Mouse (Mus musculus) kidney, adult 2 months (tissue): Measurements from ENCODE around the gene Trmt61a. TPM values are rescaled to one million over a fixed set of nuclear protein-coding genes. Genes with fewer than 3 reads are reported as not detected.
A peak's percentile ranks its signal among the peaks of the same experiment; 100 is the strongest.

Experiments
- DNase-seq: peaks from one replicate; pipeline ENCODE4 v3.0.0; 2021
- H3K27ac ChIP-seq: fragments of 200-500 bp; 2 replicates; pipeline ENCODE4 v1.5.1; 2012; ENCODE audit warnings: low read depth, low read length, control low read depth, inconsistent platforms; ENCODE audit not compliant: insufficient read depth
- H3K27me3 ChIP-seq: fragments of 200-500 bp; replicated peaks from 2 replicates; pipeline ENCODE4 v1.6.1; 2012; ENCODE audit warnings: mild to moderate bottlenecking, moderate library complexity, low read length, inconsistent platforms; ENCODE audit not compliant: control insufficient read depth, insufficient read depth
- H3K36me3 ChIP-seq: fragments of 200-500 bp; 2 replicates; pipeline ENCODE4 v1.6.1; 2012; ENCODE audit warnings: mild to moderate bottlenecking, moderate library complexity, low read length, inconsistent platforms; ENCODE audit not compliant: control insufficient read depth, insufficient read depth
- H3K4me1 ChIP-seq: fragments of 200-500 bp; 2 replicates; pipeline ENCODE4 v1.6.1; 2011; ENCODE audit warnings: low read length; ENCODE audit not compliant: control insufficient read depth, insufficient read depth
- H3K4me3 ChIP-seq: fragments of 200-500 bp; 2 replicates; pipeline ENCODE4 v1.5.1; 2011; ENCODE audit warnings: mild to moderate bottlenecking, low read depth, low read length, control low read depth; ENCODE audit not compliant: insufficient read depth
- CTCF ChIP-seq: fragments of 200-500 bp; conservative IDR thresholded peaks from 2 replicates; pipeline ENCODE4 v1.5.1; 2011; ENCODE audit warnings: low read depth, mild to moderate bottlenecking, control low read depth, low read length, moderate library complexity, mixed read lengths; ENCODE audit not compliant: insufficient read depth, insufficient read length
- POLR2A ChIP-seq: fragments of 200-500 bp; IDR thresholded peaks from one replicate; pipeline ENCODE4 v1.6.1; 2011; ENCODE audit warnings: low read depth, low read length, control low read depth
- WGBS: fragments of 180-500 bp; shearing (Covaris S2); methylation state at CpG from one replicate; pipeline ENCODE4 v1.1.7; 2018; 5-methylcytosine and 5-hydroxymethylcytosine counted together
- polyA plus RNA-seq: library from polyadenylated mRNA; depleted of rRNA; stranded (reverse); fragments of >200 nt; gene quantifications from 2 replicates; pipeline ENCODE4 v1.2.3, GENCODE M21; 2012

Gene Trmt61a
- polyA plus RNA-seq, 1 experiment: 12.4 TPM

DNA sequence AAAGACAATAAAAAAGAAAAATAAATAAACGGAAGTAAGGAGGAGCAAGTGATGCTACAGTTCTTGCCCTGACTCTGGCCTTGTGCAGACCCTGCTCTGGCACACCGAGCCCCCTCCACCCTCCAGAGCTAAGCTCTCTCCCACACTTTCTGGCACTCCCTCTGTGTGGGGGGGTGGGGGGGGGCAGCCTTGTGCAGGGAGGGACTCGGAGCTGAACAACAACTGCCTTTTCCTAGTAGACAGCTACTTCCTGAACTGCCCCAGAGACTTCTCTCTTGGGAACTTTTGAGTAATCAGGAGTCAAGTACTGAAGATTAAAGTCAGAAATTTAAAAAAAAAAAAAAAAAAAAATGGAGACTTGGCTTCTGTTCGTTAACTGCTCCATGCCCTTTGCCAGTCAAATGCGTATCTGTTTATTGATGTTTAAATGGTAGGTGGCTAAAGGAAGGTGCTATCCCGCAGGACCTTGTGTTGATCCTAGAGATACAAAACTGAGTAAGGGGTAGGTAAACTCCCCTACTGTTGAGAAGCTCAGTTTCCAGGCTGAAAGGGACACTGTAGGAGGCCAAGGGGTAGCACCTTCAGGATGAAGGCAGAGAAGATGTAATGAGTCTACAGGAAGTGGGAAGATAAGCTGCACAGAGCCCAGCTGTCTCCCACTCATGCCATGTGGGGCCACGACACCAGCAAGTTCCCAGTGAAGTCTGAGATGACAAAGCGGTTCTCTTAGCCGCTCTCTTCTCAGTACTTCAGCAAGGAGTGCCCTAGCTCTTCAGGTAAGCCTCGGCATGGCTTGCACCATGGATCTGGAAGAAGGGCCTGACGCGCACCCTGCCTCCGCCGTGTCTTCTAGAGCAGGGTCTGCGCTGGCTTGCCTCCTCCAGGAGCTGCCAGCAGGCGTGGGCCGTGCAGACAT is 14.4 kb upstream of the Trmt61a start:
- H3K27ac ChIP-seq: no peak overlapping the region

DNA sequence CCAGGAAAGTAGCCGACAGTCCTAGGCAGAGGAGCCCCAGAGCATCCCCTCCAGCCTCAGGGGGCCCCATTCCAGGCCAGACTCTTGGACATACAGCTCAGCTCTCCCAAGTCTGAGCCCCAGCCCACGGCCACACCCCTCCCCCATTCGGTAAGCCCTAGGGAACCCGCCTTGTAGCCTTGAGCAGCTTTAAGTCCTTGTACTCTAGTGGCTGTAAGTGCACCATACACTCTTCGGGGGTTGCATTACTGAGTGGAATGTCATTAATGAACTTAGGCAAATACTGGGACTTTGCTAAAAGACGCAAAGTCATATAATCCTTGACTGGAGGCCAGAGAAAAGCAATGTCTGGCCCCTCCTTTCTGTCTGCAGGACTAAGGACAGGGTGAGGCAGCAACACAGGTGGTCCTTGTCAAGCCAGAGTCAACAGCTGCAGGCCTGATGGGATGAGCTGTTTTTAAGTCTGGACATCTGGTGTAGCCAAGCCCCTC is 13.7 kb upstream of the Trmt61a start:
- peaks cover 3% of the 10 kb centered on the region for H3K4me1 ChIP-seq
- H3K4me3 ChIP-seq: no peak overlapping the region
- TF ChIP-seq CTCF (no peak), POLR2A (no peak)
- no peaks in the 10 kb centered on the region for H3K27me3 ChIP-seq
- WGBS: 46% methylated on average over 6 of the region's 6 CpGs
- H3K36me3 ChIP-seq: no peaks in the 10 kb centered on the region
- DNase-seq: no peak
- no peak overlapping the region for H3K27ac ChIP-seq

More for the DNA sequence above, 14.4 kb upstream of the Trmt61a start:
- DNase-seq: no peak
- no peaks in the 10 kb centered on the region for H3K27me3 ChIP-seq
- no peaks in the 10 kb centered on the region for H3K36me3 ChIP-seq
- TF ChIP-seq CTCF (no peak), POLR2A (no peak)
- no peaks in the 10 kb centered on the region; the same call in 1 of the 2 replicates for H3K4me1 ChIP-seq
- H3K4me3 ChIP-seq: no peak overlapping the region
- 60% methylated on average over 17 of the region's 17 CpGs for WGBS

GRCm38 (mm10) chr12:111665041-111665880 is 12.6 kb upstream of the Trmt61a start:
- peaks cover 8% of the 10 kb centered on the region for H3K4me1 ChIP-seq
- no peak for TF ChIP-seq POLR2A
- no peak for TF ChIP-seq CTCF
- no peak for DNase-seq
- H3K4me3 ChIP-seq: no peak overlapping the region
- no peaks in the 10 kb centered on the region for H3K36me3 ChIP-seq
- no peaks in the 10 kb centered on the region for H3K27me3 ChIP-seq
- 74% methylated on average over 13 of the region's 13 CpGs for WGBS
- no peak overlapping the region for H3K27ac ChIP-seq

DNA sequence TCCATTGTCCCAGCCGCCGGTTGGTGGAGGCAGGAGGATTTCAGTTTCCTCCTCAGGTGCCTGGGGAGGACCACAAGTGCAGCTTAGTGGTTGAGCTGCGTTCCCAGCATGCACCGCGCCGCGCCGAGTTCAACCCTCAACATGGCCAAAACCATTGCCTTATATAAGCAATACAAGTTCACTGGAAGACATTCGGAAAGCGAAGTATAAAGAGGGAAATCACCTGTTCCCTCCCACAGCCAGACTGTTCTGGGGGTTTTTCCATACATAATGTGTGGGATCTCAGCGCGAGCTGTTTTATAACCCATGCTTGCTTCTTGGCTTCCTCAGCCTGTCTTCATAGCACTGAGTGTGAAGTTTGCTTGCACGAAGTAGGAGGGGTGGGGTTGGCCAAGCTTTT is 11.5 kb upstream of the Trmt61a start:
- no peak for TF ChIP-seq CTCF
- TF ChIP-seq POLR2A: no peak

DNA sequence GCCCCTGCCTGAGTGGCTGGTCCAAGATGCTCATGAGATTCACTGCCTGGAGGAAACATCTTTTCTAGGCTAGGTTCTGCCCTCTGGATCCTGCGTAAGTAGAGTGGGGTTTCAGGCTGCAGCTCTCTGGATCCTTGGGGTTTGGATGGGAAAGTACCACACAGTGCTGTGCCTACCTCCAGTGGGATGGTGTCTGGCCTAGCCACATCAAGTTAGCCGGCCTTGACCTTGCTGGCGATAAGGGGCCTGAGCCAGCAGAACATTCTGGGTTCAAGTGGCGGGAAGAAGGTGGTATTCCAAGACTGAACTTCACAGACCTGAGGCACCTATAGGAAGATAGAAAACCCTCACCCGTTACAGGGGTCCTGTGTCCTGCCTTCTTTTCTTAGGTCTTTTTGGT is 10.5 kb upstream of the Trmt61a start:
- TF ChIP-seq CTCF: no peak
- no peak for TF ChIP-seq POLR2A
- peaks cover 8% of the 10 kb centered on the region for H3K4me1 ChIP-seq
- DNase-seq: no peak
- H3K27ac ChIP-seq: no peak overlapping the region
- no peaks in the 10 kb centered on the region for H3K27me3 ChIP-seq
- H3K4me3 ChIP-seq: no peak overlapping the region
- no peaks in the 10 kb centered on the region for H3K36me3 ChIP-seq
- 90% methylated on average over 5 of the region's 5 CpGs for WGBS

More for the DNA sequence above, 11.5 kb upstream of the Trmt61a start:
- Histone ChIP-seq H3K4me3 (no peak overlapping the region), H3K36me3 (no peaks in the 10 kb centered on the region), H3K27me3 (no peaks in the 10 kb centered on the region), H3K27ac (no peak overlapping the region), H3K4me1 (peaks cover 8% of the 10 kb centered on the region)
- DNase-seq: no peak
- WGBS: 83% methylated on average over 13 of the region's 13 CpGs

DNA sequence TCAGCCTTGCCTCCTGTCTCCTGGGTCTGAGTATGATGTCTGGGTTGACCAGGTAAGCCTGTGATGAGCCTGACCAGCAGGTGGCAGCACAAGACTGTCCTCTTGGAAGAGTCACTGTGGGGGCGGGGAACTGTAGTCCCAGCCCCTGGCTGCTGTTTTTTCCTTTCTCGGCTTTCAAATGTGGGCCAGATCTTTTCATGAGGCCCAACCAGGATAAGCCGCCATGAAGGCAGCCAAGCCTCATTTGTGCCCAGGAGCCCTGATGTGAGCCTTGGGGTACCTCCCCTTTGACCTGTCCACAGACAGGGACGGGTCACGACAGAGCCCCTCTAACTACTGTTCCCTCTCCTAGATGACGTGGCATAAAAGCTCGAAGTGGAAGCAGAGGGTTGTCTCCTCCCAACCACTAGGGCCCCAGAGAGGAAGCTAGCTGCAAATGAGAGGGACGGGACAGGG is 9.4 kb upstream of the Trmt61a start:
- DNase-seq: peak; percentile 97
- H3K4me3 ChIP-seq: no peak overlapping the region
- WGBS: 5% methylated on average over 8 of the region's 8 CpGs
- peak overlapping the region; percentile 83 for H3K27ac ChIP-seq
- peak; percentile 98 for TF ChIP-seq CTCF
- TF ChIP-seq POLR2A: no peak
- H3K4me1 ChIP-seq: peaks cover 13% of the 10 kb centered on the region
- no peaks in the 10 kb centered on the region for H3K27me3 ChIP-seq
- no peaks in the 10 kb centered on the region for H3K36me3 ChIP-seq
